Mouse (Mus musculus) liver, embryonic 11.5 days (tissue): ENCODE measurements at regions not wholly inside any gene's neighbourhood (a gene's known extent, or its start where the extent isn't known, plus 50 kb on each side); places are given as distances from the start of the nearest gene placed in this dataset.

Experiments
- ATAC-seq: fragments of 200-750 bp; cut with Nextera tagmentation; replicated peaks from 2 replicates; pipeline ENCODE4 v1.8.0; 2017; ENCODE audit warnings: moderate number of reproducible peaks, mild to moderate bottlenecking, moderate TSS enrichment, moderate library complexity; ENCODE audit not compliant: low FRiP score
- DNase-seq: peaks from one replicate; pipeline ENCODE4 v3.0.0-alpha.2; 2017; ENCODE audit warnings: low spot score
- H3K27ac ChIP-seq: fragments of 300-500 bp; sonication (generic); 2 replicates; pipeline ENCODE4 v1.5.1; 2014; ENCODE audit warnings: mild to moderate bottlenecking, low read depth, low read length, control low read depth
- H3K27me3 ChIP-seq: fragments of 300-500 bp; sonication (generic); replicated peaks from 2 replicates; pipeline ENCODE4 v1.6.1; 2014; ENCODE audit warnings: low read length, mixed read lengths; ENCODE audit not compliant: control insufficient read depth, insufficient read depth
- H3K36me3 ChIP-seq: fragments of 300-500 bp; sonication (generic); 2 replicates; pipeline ENCODE4 v1.6.1; 2014; ENCODE audit warnings: mild to moderate bottlenecking, low read length, moderate library complexity, mixed read lengths; ENCODE audit not compliant: control insufficient read depth, insufficient read depth
- H3K4me1 ChIP-seq: fragments of 300-500 bp; sonication (generic); replicated peaks from 2 replicates; pipeline ENCODE4 v1.6.1; 2014; ENCODE audit warnings: low read length, mixed read lengths; ENCODE audit not compliant: control insufficient read depth, insufficient read depth
- H3K4me2 ChIP-seq: fragments of 300-500 bp; sonication (generic); 2 replicates; pipeline ENCODE4 v1.6.1; 2014; ENCODE audit warnings: mild to moderate bottlenecking, control low read depth, moderate library complexity
- H3K4me3 ChIP-seq: fragments of 300-500 bp; sonication (generic); 2 replicates; pipeline ENCODE4 v1.5.1; 2014; ENCODE audit warnings: low read depth, low read length, control low read depth
- H3K9ac ChIP-seq: fragments of 300-500 bp; sonication (generic); 2 replicates; pipeline ENCODE4 v1.6.1; 2014; ENCODE audit warnings: low read depth, low read length, control low read depth
- H3K9me3 ChIP-seq: fragments of 300-500 bp; sonication (generic); 2 replicates; pipeline ENCODE4 v1.6.1; 2016; ENCODE audit warnings: low read length, inconsistent platforms, mixed read lengths; ENCODE audit not compliant: control insufficient read depth
- WGBS: fragments of 180-500 bp; shearing (Covaris S2); extraction: QIAGEN DNeasy Blood & Tissue Kit; methylation state at CpG from one replicate; pipeline ENCODE4 v1.1.7; 2014; 5-methylcytosine and 5-hydroxymethylcytosine counted together

DNA sequence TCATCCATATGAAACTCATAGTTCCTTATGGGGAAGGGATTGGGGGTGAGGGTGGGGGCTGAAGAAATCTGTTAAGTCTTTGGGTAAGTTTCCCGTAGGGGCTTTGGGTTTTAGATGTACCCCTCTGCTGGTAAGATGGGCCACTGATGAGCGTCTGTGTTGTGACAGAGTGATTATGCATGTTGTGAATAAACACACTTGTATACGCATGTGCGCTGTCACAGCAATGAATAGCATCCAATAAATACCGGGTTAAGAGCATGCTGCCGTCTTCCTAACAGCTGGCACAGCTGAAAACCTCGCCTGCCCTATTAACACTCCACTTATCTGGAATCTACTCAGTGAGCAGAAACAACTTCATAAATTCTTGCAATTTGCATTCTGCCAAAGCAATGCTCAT is 337.0 kb downstream of the Igsf11 start:
- no peaks in the 10 kb centered on the region for H3K27me3 ChIP-seq
- DNase-seq, result no peak
- no peak for ATAC-seq
- H3K9ac ChIP-seq, result no peak overlapping the region
- no peaks in the 10 kb centered on the region for H3K36me3 ChIP-seq
- H3K27ac ChIP-seq, result no peak overlapping the region
- 70% methylated on average over 7 of the region's 7 CpGs for WGBS
- no peak overlapping the region for H3K4me3 ChIP-seq
- no peaks in the 10 kb centered on the region for H3K9me3 ChIP-seq
- no peaks in the 10 kb centered on the region for H3K4me1 ChIP-seq
- H3K4me2 ChIP-seq, result no peak overlapping the region

DNA sequence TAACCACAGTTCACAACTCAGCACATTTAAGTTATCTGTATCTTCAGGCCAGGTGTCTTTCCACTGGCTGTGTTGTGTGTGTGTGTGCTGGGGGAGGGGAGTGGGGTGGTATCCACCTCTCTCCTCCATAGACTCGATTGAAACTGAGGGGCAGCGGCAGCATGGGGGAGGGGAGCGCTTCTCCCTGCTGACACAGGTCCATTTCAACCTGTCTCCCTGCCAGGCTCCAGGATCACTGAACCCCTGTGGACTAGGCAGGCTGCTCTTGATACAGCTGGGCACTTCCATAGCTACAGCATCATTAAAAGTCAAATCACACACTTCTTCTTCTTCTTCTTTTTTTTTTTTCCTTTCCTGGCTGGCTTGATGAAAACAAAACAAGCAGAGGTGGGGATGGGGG is 338.0 kb downstream of the Igsf11 start:
- Histone ChIP-seq H3K9me3 (no peaks in the 10 kb centered on the region), H3K4me2 (no peak overlapping the region), H3K4me1 (no peaks in the 10 kb centered on the region), H3K27ac (no peak overlapping the region), H3K4me3 (no peak overlapping the region), H3K9ac (no peak overlapping the region), H3K27me3 (no peaks in the 10 kb centered on the region), H3K36me3 (no peaks in the 10 kb centered on the region)
- 25% methylated on average over 3 of the region's 3 CpGs for WGBS
- DNase-seq (no peak), ATAC-seq (no peak)

DNA sequence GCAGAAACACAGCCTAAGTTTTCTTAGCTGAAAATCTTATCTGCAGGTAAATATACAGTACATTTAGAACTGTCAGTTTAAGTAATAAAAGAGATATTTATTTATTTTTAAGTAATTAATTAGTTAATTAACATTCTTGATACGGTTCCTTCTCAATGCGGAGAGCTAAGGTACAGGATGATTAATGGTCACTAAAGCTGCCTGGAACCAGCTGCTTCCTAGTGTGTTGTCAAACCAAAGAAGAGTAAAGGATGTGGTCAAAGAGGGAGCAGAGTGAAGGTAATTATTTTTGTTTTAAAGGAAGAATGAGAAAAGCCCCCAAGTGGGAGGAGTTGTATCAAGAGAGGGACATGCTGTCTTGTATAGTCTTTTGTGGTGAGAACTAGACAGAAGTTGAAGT is 341.8 kb downstream of the Igsf11 start:
- Histone ChIP-seq H3K9ac (no peak overlapping the region), H3K27me3 (no peaks in the 10 kb centered on the region), H3K4me3 (no peak overlapping the region), H3K4me1 (no peaks in the 10 kb centered on the region), H3K9me3 (no peaks in the 10 kb centered on the region), H3K36me3 (no peaks in the 10 kb centered on the region), H3K27ac (no peak overlapping the region), H3K4me2 (no peak overlapping the region)
- DNase-seq, result no peak
- ATAC-seq, result no peak
- 48% methylated on average over 2 of the region's 2 CpGs for WGBS

DNA sequence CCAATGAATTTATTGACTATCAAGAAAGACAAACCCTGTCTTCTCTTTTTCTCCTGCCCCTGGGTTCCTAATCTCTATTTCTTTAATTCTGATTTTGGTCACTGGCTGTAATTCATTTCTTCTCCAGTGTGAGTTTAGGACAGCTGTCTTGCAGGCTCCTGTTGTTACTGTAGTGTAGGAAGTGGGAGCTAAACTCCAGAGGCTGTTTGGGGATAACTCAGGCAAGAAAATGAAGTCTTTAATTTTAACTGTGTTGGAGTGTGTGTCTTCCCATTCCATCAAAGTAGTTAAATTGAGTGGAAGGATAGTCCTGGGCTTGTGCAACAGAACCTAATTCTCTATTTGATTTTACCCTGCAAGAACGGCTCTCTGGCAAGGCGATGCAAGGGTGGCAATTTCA is 381.0 kb downstream of the Igsf11 start:
- ATAC-seq, result no peak
- Histone ChIP-seq H3K27ac (no peak overlapping the region), H3K4me1 (no peaks in the 10 kb centered on the region), H3K4me2 (no peak overlapping the region), H3K9me3 (no peaks in the 10 kb centered on the region), H3K27me3 (no peaks in the 10 kb centered on the region), H3K36me3 (no peaks in the 10 kb centered on the region), H3K4me3 (no peak overlapping the region), H3K9ac (no peak overlapping the region)
- DNase-seq, result no peak
- WGBS, result 81% methylated on average over 2 of the region's 2 CpGs

DNA sequence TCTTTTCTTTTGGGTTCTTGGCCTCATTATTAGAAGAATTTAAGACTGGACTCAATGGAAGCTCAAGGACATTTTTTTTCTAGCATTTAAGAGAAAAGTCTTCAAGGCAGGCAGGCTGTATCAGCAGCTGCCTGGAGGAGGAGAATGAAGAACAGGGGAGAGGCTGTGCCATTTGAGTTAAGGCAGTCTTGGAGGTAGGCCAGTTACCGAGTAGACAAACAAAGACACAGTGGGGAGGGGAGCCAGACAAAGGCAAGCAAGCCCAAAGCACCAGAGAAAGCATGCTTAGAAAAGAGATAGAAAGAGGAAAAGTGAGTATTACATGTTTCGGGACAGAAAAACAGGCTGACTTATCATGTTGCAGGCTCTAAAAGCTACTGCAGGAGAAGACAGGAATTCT is 392.0 kb downstream of the Igsf11 start:
- no peak overlapping the region for H3K4me2 ChIP-seq
- H3K4me1 ChIP-seq, result no peaks in the 10 kb centered on the region
- H3K9ac ChIP-seq, result no peak overlapping the region
- 57% methylated on average over 2 of the region's 2 CpGs for WGBS
- H3K27ac ChIP-seq, result no peak overlapping the region
- no peaks in the 10 kb centered on the region for H3K9me3 ChIP-seq
- no peak overlapping the region for H3K4me3 ChIP-seq
- DNase-seq (no peak), ATAC-seq (no peak)
- no peaks in the 10 kb centered on the region for H3K36me3 ChIP-seq
- H3K27me3 ChIP-seq, result no peaks in the 10 kb centered on the region

DNA sequence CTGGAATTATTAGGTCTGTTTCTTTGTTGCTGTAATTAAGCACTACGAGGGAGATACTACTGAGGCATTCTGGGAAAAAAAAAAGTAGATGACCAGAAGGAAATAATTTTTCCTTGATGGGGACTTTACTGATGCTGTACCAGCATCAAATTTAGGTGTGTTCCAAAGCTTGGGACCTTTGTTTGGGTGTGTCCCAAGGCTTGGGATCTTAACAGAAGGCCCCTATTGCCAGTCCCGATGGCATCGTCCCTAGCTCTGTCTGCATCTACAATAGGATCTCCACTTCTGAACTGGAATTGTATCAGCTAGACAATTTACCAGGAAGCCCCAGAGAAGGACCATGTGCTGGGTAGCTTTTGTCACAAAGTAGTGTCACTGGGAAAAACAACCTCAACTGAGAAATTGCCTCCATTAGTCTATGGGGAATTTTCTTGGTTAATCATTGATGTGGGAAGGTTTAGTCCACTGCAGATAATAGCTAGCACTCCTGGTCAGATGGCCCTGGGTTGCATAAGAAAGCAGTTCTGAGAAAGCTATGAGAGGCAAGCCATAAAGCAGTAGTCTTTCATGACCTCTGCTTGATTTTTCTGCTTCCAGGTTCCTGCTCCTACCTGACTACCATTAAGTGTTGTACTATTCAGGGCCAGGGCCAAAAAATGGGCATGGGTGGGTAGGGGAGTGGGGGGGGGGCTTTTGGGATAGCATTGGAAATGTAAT is 392.7 kb downstream of the Igsf11 start:
- no peaks in the 10 kb centered on the region for H3K9me3 ChIP-seq
- WGBS, result 88% methylated on average over 3 of the region's 3 CpGs
- H3K36me3 ChIP-seq, result no peaks in the 10 kb centered on the region
- H3K27me3 ChIP-seq, result no peaks in the 10 kb centered on the region
- no peak overlapping the region for H3K4me2 ChIP-seq
- DNase-seq, result no peak
- H3K9ac ChIP-seq, result no peak overlapping the region
- H3K4me1 ChIP-seq, result no peaks in the 10 kb centered on the region
- no peak overlapping the region for H3K27ac ChIP-seq
- H3K4me3 ChIP-seq, result no peak overlapping the region
- ATAC-seq, result no peak

DNA sequence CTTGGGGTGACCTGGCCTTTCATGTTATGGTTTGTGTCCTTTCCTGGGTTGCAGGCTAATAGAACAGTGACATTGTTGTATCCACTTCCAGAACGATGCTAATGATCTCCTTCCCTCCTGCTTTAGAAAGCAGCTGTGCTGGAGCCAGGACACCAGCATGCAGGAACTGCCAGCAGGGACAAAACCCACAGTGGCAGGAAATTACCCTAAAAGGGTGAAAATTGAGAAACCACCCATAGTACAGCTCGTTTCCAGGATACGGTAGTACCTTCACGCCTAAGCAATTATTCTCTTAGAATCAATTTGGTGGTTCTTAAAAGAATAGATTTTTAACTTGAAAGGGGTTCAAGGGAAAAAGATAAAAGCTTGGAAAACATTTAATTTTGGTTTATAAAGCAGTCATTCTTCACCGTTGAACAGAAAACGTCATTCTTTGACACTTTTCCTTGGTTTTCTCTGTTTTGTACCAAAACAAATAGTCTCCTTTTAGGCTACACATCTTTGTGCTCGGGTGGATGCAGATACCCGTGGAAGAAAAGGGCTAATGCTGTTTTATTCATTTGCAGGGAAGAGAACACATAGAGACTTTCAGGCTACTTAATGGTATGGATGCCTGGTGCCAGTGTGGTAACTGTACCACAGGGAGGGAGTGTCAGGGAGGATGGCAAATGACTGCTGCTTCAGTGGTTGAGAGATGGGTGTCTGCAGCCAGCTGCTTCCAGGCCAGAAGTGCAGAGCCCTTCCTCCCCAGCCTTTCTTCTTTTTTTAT is 394.5 kb downstream of the Igsf11 start:
- Histone ChIP-seq H3K4me2 (no peak overlapping the region), H3K27me3 (no peaks in the 10 kb centered on the region), H3K4me3 (no peak overlapping the region), H3K36me3 (no peaks in the 10 kb centered on the region), H3K27ac (no peak overlapping the region), H3K4me1 (no peaks in the 10 kb centered on the region), H3K9me3 (no peaks in the 10 kb centered on the region), H3K9ac (no peak overlapping the region)
- DNase-seq (no peak), ATAC-seq (no peak)
- 74% methylated on average over 8 of the region's 8 CpGs for WGBS

DNA sequence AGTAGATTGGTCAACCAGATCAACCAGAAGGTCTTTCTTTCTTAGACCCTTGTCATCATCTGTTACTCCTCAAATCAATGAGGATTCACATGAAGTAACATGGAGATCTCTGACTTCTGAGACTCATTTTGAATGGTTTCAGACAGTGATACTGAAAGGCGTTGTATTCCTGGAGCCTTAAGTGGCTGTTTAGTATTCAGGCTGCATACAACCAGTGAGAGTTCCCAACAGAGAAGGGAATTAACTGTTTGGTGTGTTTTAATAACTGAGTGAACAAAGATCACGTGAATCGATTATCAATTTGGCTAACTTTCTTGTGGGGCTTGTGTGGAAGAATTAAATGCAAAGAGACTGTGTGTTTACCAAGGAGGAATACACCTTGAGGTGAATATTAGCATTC is 406.4 kb downstream of the Igsf11 start:
- WGBS, result 85% methylated on average over 3 of the region's 3 CpGs

DNA sequence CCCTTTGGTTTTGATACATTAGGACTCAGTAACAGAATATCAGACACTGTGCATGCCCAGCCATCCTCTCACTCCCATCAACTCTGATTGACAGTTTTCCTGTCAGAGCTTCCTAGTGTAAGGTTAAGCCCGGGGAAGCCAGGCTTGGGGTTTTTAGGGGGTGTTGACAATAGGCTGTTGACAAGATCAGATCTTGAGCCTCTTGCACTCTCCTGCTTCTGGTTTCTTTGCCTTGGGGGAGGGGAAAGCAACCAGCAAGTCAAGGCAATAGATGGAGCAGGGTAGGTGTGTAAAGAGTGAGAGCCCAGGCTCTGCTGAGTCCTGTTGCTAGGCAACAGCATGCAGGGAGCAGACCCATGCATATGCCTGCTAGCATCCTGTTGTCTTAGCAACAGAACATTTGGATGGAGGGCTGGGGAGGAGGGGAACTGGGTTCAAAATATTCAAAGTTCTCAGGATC is 410.5 kb downstream of the Igsf11 start:
- no peak for ATAC-seq

More for the DNA sequence above, 406.4 kb downstream of the Igsf11 start:
- Histone ChIP-seq H3K27me3 (no peaks in the 10 kb centered on the region), H3K27ac (no peak overlapping the region), H3K4me1 (no peaks in the 10 kb centered on the region), H3K9ac (no peak overlapping the region), H3K4me3 (no peak overlapping the region), H3K4me2 (no peak overlapping the region), H3K36me3 (no peaks in the 10 kb centered on the region), H3K9me3 (no peaks in the 10 kb centered on the region)
- DNase-seq (no peak), ATAC-seq (no peak)

More for the DNA sequence above, 410.5 kb downstream of the Igsf11 start:
- Histone ChIP-seq H3K9ac (no peak overlapping the region), H3K4me2 (no peak overlapping the region), H3K27ac (no peak overlapping the region), H3K9me3 (no peaks in the 10 kb centered on the region), H3K27me3 (no peaks in the 10 kb centered on the region), H3K4me3 (no peak overlapping the region), H3K36me3 (no peaks in the 10 kb centered on the region), H3K4me1 (no peaks in the 10 kb centered on the region)
- WGBS, result 33% methylated on average over 1 of the region's 1 CpGs
- no peak for DNase-seq
